Mouse (Mus musculus): ENCODE measurements around the gene Nfat5.

Nfat5 gene

DNA sequence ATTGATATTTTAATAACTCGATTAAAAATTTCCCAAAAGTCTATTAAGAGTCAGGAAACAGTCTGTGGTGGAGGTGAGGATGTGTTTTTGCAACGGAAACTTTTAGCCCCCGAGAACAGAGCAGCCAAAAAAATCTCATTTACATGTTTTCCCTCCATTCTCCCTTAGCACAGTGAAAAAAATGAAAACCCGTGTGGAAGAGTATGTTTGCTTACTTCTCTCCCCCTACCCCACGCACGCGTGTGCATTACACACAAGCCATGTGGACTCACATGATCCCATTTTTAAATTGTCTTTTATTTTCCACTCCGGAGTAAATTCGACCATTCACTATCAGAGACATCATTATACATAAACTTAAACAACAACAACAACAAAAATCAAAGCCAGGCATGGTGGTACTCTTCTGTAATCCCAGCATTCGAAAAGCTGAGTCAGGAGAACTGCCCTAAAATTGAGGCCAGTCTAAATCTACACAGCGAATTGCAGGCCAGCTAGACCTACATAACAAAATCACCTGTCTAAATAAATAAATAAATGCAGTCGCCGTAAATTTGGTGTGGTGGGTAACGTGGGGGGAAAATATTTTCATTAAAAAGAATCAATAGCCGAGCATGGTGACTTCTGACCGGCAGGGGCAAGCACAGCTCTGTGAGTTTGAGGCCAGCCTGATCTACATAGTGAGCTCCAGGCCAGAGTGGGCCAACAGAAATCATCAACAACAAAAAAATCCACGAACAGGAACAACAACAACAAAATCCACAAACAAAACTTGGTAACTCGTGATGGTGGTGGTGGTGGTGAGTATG is 947 bp upstream of the Nfat5 start:
- DNase-seq (ENCODE audit: low spot score in 2 of 2) = no peak

DNA sequence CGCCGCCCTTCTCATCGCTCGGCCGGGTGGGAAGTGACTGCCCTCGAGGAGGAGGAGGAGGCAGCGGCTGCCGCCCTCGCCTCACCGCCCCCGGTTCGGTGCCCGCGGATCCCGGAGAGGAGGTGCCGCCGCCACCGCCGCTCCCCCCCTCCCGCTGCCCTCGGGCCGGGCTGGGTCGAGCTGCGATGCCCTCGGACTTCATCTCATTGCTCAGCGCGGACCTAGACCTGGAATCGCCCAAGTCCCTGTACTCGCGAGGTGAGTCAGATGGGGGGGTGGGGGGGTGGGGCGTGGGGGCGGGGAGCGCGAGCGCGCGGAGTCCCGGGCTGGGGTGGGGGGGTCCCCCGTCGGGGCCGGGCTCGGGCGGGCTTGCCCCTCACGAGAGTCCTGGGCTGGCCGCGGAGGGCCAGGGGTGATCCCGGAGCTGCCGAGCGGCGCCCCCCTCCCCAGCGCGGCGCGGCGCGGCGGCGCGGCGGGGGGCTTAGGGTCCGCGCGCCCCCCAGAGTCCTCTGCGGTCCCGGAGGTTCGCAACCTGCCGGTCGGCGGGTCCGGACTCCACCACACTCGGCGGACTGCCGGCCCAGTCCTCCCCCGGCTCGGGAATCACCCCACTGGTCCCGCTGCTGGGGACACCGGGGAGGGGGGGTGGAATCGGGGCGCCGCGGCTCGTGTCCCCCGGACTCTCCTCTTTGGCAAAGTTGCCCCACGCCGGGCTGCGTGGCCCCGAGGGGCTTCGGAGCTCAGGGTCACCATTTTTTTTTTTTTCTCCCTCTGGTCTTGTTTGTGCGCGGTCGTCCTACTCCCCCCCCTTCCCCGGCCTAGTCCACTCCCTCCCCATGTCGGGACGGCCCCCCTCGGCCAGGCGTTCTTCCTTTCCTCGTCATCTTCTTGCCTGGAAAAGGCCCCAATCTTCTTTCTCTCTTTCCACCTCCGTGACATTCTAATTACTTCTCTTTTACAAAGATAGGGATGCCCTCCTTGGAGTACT is 665 bp downstream of the Nfat5 start:
- peak; percentile 9 to 16 for DNase-seq (ENCODE audit: low spot score in 2 of 2)

DNA sequence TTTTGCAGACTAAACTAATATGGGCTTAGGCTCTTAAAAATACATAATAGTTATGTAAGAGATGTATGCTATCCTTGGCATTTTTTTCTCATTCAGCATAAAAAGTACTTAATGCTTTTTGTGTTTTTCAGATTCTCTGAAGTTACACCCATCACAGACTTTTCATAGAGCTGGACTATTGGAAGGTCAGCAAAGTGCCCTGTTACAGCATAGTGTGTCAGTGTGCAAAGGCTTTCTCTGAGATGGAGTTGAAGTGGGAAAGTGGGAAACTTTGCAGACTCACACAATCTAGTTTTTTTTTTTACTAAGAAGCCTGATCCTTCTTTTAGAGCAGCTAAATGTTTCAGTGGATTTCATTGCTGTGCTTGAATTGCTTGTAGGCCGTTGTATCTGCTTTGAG is 2.2 kb downstream of the Nfat5 start:
- DNase-seq (ENCODE audit: low spot score in 2 of 2) = no peak

DNA sequence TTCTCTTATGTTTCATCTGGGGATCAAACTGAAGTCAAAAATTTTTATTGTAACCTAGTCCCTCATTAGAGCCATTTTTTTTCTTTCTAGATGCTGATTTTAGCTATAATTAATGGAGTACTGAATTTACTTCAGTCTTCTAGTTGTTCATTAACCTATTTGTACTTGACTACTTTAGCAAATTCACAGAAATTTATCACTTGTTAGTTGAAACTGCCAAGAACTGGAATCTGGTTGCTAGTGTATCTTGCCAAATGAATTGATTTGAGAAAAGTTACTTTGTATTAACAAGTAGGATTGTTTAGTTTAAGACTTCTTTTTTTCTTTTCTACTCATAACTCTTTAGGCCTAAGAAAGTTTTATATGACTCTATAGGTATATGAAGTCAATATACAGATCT is 18.6 kb downstream of the Nfat5 start:
- no peak for DNase-seq (ENCODE audit: low spot score in 2 of 2)

GRCm38 (mm10) chr8:107324142-107324541 is 30.9 kb downstream of the Nfat5 start:
- peak; percentile 32 to 67 for DNase-seq (ENCODE audit: low spot score in 2 of 2)

DNA sequence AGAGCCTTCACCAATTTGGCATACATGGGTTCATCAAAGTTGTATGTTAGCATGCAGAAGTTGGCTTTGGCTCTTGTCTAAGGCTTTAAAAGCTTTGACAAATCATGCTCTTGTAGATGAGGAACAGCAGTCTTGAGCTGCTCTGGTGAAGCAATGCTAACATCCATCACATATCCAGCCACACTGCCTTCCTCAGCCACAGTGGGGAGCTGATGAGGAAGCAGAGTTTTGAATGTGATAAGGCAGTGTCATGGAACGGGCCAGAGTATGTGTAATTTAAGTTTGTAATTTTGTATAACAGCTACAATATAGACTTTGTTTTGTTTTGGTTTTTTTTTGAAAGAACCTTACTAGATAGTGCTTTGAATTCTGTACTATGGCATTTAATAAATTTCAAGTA is 36.3 kb downstream of the Nfat5 start:
- DNase-seq (ENCODE audit: low spot score in 2 of 2) = no peak

GRCm38 (mm10) chr8:107336480-107336879 is 43.2 kb downstream of the Nfat5 start:
- no peak for DNase-seq (ENCODE audit: low spot score in 2 of 2)

DNA sequence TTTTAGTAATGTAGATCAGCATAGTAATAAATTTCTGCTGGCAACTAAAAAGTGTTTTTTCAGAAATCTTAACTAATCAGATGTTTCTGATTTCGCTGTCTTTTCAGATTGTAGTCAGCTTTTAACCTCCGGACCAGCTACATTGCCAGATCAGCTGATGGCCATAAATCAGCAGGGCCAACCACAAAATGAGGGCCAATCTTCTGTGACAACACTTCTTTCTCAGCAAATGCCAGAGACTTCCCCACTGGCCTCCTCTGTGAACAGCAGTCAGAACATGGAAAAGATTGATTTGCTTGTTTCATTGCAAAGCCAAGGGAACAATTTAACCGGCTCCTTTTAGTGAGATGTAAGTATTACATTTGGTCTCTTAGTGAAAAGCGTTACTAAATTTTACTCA is 77.0 kb downstream of the Nfat5 start:
- no peak for DNase-seq (ENCODE audit: low spot score in 2 of 2)

- no peak for DNase-seq (ENCODE audit: low spot score in 2 of 2)
These were observed 84.1 kb downstream of the Nfat5 start for GRCm38 (mm10) chr8:107377346-107377745.

GRCm38 (mm10) chr8:107380734-107381133 is 87.5 kb downstream of the Nfat5 start:
- no peak for DNase-seq (ENCODE audit: low spot score in 2 of 2)

GRCm38 (mm10) chr8:107381666-107382065 is 88.4 kb downstream of the Nfat5 start:
- no peak for DNase-seq (ENCODE audit: low spot score in 2 of 2)

DNA sequence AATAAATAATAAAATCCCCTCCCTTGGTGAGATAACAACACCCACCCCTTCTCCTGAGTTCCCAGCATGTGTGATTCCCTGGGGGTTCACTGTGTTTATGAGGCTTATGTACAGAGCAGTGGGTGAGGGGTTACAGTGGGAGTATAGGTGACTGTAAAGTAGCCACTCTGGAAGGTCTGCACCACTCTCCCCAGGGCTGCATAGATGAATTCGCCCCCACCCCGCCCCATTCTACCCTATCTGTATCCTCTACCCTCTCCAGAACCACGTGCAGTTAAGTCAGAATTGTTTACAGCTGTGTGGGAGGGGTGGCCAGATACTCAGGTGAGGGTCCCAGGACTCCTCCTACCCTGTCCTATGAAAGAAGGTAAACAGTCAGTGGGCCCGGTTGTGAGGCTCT is 89.6 kb downstream of the Nfat5 start:
- no peak for DNase-seq (ENCODE audit: low spot score in 2 of 2)

DNA sequence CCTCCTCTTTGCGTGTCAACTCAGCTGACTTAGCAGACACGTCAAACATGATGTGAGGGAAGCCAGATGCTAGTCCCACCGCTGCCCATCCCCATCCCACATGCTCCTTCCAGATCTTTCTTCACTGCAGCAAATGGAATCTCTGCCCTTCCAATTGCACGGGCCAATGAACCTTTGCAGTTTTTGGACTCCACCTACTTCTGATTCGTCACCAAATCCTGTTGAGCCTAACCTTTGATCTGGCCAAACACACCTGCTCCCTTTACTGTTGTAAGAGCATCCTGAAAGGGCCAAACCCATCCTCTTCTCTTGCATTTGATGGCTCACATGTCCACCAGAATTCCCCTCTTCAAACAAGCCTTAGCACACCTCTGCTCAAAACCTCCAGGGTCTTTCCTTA is 91.4 kb downstream of the Nfat5 start:
- no peak for DNase-seq (ENCODE audit: low spot score in 2 of 2)

DNA sequence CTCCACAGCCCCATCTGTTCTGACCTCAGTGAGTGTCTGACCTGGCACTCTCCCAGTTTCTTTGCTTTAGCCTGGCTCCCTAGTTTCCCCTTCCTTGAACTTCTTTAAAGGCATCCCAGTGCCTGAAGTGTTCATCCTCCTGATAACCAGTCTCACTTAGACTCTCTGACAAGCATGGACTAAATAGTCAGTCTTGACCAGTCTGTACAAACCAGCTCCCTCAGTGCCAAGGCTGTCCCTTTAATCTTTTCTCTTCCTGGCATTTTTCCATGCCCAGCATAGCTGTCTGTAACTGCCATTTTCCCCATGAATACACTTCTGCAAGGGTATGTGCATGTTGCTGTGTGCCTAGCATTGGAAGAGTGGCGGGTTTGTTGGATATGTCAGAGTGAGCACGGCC is 91.8 kb downstream of the Nfat5 start:
- no peak for DNase-seq (ENCODE audit: low spot score in 2 of 2)

GRCm38 (mm10) chr8:107386171-107386570 is 92.9 kb downstream of the Nfat5 start:
- no peak for DNase-seq (ENCODE audit: low spot score in 2 of 2)

GRCm38 (mm10) chr8:107386642-107387041 is 93.4 kb downstream of the Nfat5 start:
- no peak for DNase-seq (ENCODE audit: low spot score in 2 of 2)

DNA sequence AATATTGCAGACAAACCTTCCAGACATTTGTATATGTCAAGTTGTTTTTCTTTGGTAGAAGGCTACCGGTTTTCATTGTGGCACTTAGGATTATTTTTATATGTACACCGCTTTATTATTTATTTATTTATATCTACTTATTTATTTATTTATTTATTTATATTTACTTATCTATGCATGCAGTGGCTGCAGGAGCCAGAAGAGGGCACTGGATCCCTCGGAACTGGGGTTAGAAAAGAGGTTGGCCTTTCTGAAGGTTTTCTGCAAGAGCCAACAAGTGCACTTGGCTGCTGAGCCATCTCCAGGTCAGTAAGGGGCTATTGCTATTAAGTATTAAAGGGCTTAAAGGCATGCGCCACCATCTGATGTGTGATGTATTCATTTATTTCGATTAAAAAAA is 94.6 kb downstream of the Nfat5 start:
- DNase-seq (ENCODE audit: low spot score in 2 of 2) = no peak

DNA sequence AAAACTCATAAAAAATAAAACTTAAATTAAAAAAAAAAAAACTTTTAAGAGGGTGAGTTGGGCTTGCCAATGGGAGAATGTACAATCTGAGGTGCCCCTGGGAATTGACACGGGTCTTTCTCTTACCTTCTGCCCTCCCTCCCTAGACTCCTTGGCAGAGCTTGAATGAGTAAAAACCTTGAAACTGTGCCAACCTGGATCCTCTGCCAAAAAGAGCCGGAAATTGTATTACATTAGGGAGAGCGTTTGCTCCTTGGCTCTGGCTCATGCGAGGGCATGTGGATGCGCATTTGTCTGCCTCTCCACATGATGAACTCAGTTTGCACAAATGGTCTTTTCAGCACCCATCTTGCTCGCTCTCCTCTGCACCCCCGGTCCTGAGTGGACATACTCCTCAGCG is 96.3 kb downstream of the Nfat5 start:
- DNase-seq (ENCODE audit: low spot score in 2 of 2) = no peak

DNA sequence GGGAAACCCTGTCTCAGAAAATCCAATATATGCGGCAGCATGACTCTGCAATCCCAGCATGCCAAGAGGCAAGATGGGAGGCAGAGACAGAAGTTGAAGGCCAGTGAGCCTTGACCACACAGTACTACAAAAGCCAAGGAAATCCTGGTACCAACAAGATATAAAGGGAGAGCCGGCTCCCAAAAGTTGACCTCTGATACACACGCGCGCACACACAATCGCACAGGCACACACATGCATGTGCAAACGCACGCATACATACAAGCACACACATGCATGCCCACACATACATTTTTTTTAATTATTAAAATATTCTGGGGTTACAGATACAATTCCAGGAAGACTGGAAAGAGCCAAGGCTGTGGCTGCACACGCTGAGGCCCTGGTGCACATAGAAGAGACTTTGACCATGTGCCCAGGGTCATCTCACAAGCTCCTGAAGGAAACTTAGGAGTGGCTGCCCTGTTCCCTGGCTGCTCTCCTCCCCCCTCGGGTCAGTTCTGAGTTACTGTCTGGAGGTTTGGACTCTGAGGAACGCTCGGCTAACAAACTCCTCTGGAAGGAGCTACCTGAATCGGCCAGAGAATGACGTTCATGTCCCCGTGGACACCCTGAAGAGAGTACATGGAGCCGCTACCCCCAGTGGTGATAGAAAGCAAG is 97.3 kb downstream of the Nfat5 start:
- no peak for DNase-seq (ENCODE audit: low spot score in 2 of 2)

DNA sequence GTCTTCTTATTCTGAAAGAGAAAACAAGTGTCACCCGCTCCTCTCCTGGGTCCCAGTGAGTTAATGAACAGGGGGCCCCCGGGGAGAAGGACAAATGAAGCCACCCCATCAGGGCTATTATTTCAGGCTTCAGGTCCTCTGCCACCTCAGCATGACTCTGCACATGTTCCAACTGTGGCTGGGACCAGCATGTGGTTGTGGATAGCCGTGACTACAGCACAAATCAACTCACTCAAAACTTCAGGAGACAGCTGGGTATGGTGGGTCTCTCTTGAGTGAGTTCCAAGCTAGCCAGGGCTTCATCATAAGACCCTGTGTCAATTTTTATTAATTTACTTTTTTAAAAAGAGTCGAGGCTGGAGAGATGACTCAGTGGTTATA is 97.9 kb downstream of the Nfat5 start:
- DNase-seq (ENCODE audit: low spot score in 2 of 2) = no peak

- no peak for DNase-seq (ENCODE audit: low spot score in 2 of 2)
These were observed 102.1 kb downstream of the Nfat5 start for GRCm38 (mm10) chr8:107395397-107395796.

DNA sequence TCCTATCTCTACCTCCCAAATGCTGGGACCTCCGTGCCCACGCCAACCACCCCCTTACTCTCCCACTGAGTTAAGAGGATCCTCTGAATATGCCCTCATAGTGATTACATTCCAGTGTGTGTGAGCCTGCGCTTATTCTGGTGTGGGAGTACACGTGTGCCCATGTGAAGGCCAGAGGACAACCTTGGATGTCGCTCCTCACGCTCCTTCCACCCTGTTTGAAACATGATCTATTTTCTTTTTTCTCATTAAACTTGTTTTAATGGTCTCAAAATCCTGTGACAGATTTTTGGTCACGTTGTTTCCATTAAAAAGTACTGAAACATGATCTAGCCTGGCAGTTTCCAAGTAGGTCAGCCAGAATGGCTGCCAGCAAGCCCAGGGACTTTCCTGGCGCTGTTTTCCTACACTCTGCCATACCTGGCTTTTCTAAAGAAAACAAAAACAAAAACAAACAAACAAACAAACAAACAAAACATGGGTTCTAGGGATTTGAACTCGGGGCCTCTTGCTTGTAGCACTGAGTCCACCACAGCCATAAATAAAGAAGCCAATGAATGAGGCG is 102.9 kb downstream of the Nfat5 start:
- no peak for DNase-seq (ENCODE audit: low spot score in 2 of 2)

Data from frontal cortex, postnatal 25 days (tissue).